Mouse (Mus musculus): ENCODE results near the gene Slc22a4.
"Not testable (repeated sequence)": the region's sequence is repeated elsewhere in the genome, so short reads cannot be mapped to it uniquely, and the experiment has no call there.

Gene Slc22a4

DNA sequence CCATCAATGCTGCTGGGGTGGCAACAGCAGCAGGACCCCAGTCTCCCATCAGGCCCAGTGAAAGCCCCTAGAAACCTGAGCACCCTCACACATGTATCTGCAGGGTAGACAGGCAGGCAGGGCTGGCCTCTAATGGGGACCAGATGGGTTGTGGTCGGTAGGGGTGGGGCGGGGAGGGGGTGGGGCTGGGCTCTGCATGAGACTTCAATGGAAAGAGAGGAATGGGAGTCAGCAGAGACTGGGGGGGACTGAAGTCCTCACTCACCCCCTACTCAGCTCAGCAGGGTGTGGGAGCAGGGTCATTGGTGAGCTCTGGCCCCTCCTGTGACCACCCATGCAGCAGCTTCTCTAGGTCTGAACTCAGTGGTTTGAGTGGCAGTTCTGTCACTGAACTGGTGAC lies 29.5 kb upstream of the Slc22a4 start:
- DNase-seq (ENCODE audit: low spot score in 2 of 2) = no peak

DNA sequence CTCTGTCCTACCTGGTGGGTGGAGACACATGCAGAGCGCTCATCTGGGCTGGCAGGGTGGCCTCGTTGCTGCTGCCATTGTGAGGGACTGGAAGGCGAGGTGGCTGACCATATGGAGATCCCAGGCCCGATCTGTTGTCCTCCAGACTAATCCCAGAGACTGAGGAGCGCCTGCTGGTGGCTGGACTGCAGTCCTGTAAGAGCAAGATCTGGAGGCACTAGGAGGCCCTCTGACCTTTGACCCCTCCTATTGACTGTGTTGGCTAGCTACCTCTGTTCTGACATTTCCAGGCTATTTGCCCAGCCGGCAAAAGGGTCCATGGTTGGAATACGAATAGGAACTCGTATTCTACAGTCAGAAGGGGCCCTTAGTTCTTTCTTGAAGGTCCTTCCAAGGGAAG lies 28.2 kb upstream of the Slc22a4 start:
- DNase-seq (ENCODE audit: low spot score in 2 of 2) = no peak

DNA sequence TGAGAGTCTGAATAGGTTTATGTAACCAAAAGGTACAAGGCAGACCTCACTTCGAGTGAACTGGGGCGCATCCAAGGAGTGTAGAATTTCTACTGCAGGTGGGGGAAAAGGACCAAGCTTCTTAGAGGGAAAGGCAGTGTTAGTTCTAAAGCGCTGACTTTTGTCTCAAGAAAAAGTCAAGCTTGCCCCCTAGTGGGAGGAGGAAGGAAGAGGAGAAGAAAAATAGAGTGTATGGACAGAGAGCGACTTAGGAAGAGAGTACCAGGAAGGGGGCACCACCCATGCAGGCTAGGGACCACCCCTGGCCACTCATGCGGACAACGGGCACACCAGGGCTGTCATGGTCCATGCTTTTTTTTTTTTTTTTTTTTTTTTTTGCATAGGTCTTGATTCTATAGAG lies 26.4 kb upstream of the Slc22a4 start:
- DNase-seq (ENCODE audit: low spot score in 2 of 2) = no peak

DNA sequence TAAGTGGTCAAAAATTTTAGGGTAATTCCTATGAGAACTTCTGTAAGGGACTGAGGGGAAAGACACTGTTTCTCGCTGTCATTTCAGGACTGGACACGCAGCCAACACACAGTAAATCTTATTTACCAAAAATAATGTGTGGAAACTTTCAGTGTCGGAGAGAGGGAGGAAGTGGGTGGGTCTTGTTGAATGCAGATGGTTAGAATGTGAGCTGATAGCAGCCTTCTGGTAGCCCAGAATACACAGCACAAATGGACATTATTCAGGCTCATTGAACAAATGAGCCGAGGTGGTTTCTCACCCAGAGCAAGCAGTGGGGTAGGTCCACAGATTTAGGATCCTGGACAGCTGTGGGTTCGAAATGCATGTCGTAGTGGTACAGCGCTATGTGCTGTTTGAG lies 25.2 kb upstream of the Slc22a4 start:
- no peak for DNase-seq (ENCODE audit: low spot score in 2 of 2)

DNA sequence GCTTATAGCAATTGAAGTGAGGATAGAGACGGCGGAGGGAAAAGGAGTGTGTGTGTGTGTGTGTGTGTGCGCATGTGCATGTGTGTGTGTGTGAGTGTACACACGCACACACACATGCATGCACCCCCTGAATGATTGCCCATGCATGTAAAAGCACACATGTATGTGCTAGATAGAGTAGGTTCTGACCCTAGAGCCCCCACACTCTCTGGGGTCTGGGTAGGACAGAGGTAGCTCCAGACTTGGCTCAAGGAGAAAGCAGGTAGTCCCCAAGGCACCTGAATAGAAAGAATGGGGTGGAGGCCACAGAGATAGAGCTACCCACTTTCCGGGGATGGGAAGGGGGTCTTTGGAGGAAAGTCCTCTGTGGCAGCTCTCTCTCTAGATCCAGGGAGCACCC lies 24.2 kb upstream of the Slc22a4 start:
- DNase-seq (ENCODE audit: low spot score in 2 of 2) = no peak

DNA sequence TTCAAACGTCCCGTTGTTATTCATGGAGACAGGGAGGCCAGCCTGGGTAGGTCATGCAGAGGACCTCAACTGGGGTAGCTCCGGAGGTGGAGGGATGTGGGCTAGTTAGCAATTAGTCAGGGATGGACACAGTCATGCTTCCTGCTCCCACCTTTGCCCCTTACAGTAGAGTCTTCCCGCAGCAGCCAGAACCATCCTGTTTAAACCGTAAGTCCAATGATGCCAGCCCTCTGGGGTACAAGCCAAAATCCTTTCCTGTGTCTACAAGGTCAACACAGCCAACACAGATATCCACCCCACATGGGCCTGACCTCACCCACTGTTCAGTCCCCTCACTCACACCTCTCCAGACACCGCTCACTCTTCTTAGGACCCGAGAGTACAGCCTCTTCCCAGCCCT lies 23.3 kb upstream of the Slc22a4 start:
- no peak for DNase-seq (ENCODE audit: low spot score in 2 of 2)

DNA sequence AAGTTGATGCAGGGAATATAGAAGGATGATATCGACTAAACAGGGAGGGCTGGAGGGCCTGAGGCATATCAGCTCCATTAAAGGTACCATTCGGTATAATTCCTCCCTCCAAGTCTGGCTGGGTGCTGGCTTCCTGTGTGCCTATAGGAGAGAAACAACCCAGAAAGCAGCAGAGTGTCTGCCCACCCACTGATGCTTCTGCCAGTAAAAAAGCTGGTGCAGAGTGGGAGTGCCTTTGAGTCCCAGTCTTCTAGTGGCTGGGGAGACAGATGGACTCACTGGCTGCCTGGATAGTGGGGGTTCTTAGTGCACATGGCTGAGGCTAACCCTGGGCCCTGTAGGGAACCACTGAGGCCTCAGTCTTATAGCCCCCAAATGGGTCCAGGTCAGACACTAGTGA lies 22.3 kb upstream of the Slc22a4 start:
- no peak for DNase-seq (ENCODE audit: low spot score in 2 of 2)

DNA sequence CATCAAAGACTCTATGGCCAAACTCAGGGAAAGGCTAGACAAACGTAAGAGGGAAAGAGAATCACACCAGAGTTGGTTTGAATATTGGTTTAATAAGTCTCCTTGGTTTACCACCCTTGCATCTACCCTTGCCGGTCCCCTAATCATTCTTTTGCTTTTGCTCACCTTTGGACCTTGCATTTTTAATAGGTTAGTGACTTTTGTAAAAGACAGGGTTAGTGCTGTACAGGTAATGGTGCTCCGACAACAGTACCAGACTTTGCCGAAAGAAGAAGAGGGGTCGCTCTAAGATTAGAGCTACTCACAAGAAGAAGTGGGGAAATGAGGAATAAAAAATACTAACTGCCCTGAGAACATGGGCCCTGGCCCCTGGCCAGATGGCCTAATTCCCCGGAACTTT lies 12.8 kb upstream of the Slc22a4 start:
- DNase-seq (ENCODE audit: low spot score in 2 of 2) = no peak

DNA sequence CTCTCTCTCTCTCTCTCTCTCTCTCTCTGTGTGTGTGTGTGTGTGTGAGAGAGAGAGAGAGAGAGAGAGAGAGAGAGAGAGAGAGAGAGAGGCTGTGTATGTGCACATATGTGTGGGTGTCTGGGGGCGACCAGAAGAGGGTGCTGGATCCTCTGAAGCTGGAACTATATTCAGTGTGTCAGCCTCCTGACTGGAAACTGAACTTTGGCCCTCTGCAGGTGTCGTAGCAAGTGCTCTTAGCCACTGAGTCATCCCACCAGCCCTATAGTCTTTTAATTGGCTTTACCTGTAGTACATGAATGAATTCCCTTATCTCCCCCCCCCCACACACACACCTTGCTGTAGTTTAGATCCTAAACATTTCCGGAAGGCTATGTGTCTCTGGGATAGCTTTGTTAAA lies 5.0 kb upstream of the Slc22a4 start:
- DNase-seq (ENCODE audit: low spot score in 2 of 2) = not testable (repeated sequence)

DNA sequence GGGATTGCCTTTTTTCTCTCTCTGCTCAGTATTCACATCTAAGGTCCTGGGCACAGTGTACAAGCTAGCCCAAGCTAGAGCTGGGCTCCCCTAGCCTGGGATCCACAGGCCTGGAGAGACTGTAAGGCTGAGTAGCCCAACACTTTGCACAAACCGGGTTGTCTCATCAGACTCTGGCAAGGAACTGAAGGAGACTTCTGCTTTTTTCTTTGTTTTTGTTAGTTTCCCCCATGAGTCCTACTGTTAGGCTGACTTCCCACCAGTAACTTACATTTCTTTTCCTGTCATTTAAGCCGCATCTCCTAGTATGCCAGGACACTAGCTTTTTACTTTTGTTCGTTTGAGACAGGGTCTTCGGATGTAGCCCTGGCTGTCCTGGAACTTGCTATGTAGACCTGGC lies 1.1 kb upstream of the Slc22a4 start:
- no peak for DNase-seq (ENCODE audit: low spot score in 2 of 2)

DNA sequence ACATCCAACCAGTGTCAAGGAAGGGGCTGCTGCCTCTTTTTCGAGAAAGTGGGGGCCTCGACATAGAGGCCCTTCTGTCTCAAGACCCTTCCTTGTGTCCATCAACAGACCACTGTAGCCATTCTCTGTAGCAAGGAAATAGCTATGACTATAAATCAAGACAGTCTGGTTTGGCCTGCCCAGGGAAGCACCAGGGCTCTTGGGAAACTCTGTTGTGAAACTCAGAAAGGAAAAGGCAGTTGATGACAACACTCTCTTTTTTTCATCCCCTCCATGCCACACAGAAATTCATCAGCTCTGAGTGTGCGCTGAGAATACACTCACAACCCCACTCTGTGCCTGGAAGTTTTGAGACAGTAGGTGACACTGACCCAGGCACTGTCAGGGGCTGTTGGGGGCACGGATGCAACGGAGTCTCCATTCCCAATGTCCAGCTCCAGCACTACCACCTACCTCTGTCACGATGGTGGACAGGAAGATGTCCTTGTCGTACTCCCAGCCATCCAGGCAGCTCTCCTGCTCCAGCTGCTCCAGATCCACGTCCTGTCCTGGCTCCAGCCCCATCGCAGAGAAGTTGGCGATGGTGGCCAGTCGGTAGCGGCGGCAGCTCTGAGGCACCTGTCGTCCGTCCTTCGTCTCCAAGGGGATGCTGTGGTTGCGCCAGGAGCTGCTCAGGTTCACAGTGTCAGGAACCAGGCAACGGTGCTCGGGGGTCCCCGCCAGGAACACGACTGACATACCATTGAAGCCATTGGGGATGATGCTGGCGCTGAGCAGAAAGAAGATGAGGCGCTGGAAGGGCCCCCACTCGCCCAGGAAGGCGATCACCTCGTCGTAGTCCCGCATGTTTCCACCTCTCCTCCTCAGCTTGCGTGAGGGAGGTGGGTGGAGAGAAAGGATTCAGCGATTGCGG lies 503 bp downstream of the Slc22a4 start:
- no peak for DNase-seq (ENCODE audit: low spot score in 2 of 2)

DNA sequence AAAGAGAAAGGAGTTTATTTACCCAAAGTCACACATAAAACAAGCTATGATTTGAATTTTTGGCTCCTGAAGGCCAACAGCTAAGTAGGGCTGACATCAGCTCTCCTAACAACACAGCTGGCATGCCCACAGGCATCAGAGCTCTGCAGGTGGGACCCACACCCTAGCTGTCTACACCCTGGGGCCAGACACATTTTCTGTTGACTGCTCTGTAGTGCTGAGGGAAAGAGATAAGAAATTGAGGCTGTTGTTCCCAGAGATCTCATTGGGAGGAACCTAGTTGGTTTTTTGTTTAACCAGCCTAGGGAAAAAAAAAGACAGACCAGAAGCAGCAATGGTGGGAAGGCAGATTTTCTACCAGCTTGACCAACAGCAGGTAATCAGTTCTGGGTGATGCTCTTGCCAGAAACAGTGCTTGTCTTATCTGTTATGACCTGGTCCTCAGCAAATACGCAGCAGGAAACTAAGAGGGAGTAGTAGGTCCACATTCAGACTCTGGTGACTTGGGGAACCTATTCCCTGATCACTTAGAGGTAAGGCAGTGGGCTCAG lies 1.3 kb downstream of the Slc22a4 start:
- DNase-seq (ENCODE audit: low spot score in 2 of 2) = no peak

DNA sequence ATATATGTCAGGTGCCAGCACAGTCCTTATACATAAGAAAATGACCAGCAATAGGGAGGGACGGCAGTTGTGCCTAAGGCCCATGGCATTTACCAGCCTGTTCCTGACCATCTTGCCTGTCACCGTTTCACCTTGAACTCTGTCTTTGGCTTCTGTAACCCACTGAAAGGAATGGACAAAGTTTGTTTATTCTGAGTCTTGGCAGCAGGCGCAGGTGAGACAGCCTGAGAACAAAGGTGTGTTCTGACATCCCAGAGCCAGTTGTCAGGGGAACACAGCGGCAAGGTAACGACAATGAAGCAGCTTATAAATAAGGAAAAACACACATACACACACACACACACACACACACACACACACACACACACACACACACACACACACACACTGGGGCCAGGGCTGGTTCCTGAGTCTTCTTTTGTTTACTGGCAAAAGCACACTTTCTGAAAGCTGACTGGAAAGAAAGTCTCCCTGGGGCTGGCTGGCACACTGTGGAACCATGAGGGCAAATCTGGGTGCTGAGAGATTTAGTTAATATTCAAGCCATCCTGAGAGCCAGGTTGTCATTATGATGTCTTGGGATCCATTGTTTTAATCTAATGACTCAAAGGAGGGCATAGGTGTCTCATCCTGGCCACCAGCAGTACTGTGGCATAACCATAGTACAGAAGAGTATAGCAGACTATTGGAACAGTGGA lies 6.3 kb downstream of the Slc22a4 start:
- no peak for DNase-seq (ENCODE audit: low spot score in 2 of 2)

DNA sequence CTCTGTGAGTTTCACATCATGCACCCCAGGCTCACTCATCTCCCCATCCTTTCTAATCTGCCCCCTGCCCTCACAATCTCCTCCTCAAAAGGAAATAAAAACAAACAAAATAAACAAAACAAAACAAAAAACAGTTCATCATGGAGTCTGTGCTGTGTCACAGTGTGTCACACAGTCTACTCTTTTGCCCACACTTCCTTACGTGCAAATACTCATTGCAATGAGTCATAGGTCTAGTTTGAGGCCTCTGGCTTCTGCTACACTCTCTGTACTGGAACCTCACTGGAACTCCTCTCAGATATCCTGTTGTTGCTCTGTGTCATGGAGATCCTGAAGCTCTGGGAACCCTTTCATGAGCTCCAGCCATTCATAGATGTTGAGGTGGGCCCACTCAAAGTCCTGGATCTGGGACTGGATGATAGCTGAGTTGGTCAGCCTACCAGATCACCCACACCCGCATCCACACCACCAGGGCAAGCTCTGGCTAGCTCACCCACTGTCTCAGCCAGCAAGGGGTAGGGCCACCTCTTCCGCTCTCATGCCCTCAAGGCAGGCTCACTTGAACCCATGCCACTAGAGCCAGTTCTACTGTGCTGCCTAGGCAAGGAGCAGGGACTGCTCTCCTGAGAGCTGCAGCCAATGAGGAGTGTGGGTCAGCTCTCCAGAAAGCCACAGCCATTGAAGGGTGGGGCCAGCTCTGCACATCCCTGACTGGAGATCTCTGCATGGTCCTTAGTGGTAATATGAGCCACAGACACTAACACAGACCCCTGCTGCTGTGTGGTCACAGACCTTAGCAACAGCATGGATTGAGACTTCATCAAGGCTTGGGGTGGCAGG lies 8.8 kb downstream of the Slc22a4 start:
- DNase-seq (ENCODE audit: low spot score in 2 of 2) = no peak

DNA sequence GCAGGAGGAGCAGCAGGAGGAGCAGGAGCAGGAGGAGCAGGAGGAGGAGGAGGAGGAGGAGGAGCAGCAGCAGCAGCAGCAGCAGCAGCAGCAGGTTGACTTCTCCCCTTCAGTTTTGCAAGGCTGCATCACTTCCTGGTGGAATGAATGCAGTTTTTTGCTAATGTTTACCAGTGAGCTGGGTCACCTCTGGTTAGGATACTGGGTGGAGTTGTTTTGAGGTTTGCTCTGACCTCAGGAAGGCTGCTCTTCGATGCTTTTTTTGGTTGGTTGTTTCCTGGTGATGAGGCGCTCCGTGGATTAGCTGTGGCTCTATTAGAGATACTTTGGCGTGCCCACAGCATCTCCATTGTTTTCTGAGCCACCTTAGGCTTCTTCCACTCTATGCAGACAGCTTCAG lies 10.3 kb downstream of the Slc22a4 start:
- DNase-seq (ENCODE audit: low spot score in 2 of 2) = no peak

DNA sequence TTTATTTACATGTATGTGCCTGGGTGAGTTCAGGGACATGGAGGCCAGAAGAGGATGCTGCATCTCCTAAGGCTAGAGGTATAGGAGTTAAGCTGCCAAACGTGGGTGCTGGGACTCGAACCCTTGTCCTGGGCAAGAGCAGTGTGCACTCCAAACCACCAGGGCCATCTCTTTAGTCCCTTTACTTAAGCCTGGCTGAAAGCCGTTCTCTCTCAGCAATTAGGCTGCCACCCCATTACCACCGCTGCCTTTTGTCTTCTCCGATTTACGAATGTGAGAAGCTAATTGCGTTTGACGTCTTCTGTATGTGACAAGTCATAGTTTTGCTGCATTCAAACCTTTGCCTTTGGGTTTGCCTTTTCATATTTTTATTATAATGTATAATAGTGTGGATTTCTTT lies 11.8 kb downstream of the Slc22a4 start:
- DNase-seq (ENCODE audit: low spot score in 2 of 2) = no peak

DNA sequence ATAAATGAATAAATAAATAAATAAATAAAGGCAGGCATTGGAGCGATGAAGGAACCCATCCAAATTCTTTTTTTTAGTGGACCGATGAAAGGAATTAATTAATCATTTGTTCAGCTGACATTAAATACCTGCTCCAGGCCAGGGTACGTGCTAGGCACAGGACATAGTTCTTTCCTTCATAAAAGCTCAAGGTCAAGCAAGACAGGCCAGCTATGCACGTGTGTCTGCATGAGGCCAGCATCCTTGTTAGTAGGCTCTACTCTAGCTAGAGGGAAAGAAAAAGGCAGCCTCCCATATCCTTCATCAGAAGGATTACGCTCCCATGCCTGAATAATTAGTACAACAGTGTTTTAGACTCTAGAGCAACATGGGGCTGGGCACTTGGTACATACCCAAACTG lies 14.9 kb downstream of the Slc22a4 start:
- DNase-seq (ENCODE audit: low spot score in 2 of 2) = no peak

DNA sequence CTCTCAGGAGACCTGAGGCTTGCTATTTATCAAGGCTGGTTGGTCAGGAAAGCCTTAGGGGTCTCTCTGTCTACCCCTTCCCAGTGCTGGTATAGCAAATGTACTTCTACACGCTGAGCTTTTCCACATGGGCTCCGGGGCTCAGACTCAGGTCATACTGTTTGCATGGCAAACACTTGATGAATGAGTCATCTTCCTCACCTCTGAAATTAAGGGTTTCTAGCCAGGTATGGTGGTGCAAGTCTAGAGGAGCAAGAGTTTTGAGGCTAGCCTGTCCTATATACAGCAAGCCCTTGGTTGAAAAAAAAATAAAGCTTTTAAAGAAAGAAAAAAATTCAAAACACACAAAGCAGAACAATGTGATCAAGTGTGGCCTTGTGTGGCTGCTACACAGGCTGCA lies 16.6 kb downstream of the Slc22a4 start:
- no peak for DNase-seq (ENCODE audit: low spot score in 2 of 2)

DNA sequence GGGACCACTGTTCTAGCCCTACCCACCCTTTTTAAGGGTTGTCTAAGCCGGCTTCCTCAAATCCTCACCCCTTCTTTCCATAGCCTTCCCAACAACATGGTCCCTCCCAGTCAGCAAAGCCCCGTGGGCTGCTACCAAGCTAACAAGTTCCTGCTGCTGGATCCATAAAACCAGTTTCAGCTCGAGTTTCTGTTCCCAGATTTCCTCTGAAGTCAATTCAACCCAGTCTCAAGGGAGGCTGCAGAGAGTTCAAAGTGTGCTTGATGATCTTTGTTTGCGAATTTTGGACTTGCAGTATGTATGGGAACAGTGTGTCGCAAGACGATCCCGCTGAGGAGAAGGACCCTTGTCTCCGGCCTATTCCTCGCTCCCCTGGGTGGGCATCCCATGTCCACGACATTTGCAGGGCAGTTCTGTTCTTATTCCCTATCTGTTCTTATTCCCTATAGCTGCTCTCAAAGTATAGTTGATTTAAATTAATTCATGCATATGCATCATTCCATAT lies 19.4 kb downstream of the Slc22a4 start:
- DNase-seq (ENCODE audit: low spot score in 2 of 2) = no peak

DNA sequence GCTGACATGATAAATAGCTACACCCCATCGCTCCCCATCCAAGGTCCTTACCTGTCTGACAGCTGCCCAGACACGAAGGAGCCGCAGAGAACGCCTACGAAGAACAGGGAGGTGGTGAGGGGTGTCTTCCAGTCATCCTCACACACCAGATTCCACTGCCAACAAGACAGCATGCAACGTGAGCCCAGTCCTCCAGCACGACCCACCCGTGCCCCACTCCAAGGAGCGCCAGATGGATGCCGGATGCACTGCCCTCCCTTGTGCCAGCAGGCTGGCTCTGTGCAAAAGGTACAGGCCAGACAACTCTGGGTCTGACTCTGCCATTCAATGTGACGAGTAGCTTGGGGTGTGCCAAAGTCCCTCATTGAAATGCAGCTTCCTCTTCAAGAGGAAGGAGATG lies 20.2 kb downstream of the Slc22a4 start:
- DNase-seq (ENCODE audit: low spot score in 2 of 2) = no peak

DNA sequence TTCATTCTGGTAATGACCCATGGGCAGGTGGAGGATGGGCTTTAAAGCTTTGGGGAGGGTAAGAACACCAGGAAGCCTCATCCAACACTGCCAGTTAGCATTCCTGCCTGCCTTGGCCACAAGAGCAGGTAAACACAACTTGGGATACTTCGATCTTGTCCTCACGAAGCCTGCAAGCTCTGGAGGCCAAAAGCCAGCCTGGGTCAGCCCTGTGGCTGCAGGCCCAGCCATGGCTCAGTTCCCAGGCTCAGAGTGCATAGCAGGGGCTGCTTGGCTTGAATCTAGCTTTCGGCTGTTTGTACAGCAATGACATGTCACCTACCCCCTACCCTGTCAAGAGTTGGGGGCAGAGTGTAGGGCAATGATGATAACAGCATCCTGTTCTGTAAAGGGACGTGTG lies 21.0 kb downstream of the Slc22a4 start:
- no peak for DNase-seq (ENCODE audit: low spot score in 2 of 2)

DNA sequence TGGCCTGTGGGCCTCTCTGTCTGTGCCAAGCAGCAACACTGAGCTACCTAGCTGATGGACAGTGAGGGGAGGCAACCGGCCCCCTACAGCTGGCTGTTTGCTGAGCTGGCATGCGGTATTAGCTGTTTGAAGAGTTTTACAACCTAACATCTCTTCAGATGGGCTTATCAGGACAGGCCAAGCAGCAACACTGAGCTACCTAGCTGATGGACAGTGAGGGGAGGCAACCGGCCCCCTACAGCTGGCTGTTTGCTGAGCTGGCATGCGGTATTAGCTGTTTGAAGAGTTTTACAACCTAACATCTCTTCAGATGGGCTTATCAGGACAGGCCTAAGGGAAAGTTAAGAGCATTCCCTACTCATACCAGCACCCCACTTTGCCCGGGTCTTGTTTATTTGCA lies 21.5 kb downstream of the Slc22a4 start:
- DNase-seq (ENCODE audit: low spot score in 2 of 2) = not testable (repeated sequence)
